Mouse (Mus musculus) forebrain, postnatal 0 days (tissue): ENCODE measurements at regions not wholly inside any gene's neighbourhood (a gene's known extent, or its start where the extent isn't known, plus 50 kb on each side); places are given as distances from the start of the nearest gene placed in this dataset.

Experiments used
- ATAC-seq: fragments of 200-750 bp; cut with Nextera tagmentation; 2 replicates; pipeline ENCODE4 v1.8.0; 2017; ENCODE audit warnings: mild to moderate bottlenecking, moderate library complexity
- DNase-seq: peaks from one replicate; pipeline ENCODE4 v3.0.0-alpha.2; 2015
- H3K27ac ChIP-seq: fragments of 300-500 bp; sonication (generic); 2 replicates; pipeline ENCODE4 v1.5.1; 2014; ENCODE audit warnings: low read depth, mild to moderate bottlenecking, antibody characterized with exemption, low read length, moderate library complexity, mixed read lengths
- H3K27me3 ChIP-seq: fragments of 300-500 bp; sonication (generic); 2 replicates; pipeline ENCODE4 v1.6.1; 2014; ENCODE audit warnings: mild to moderate bottlenecking, low read length, mixed read lengths; ENCODE audit not compliant: insufficient read depth
- H3K36me3 ChIP-seq: fragments of 300-500 bp; sonication (generic); 2 replicates; pipeline ENCODE4 v1.6.1; 2014; ENCODE audit warnings: mild to moderate bottlenecking, moderate library complexity; ENCODE audit not compliant: insufficient read depth
- H3K4me1 ChIP-seq: fragments of 300-500 bp; sonication (generic); 2 replicates; pipeline ENCODE4 v1.6.1; 2014; ENCODE audit warnings: antibody characterized with exemption; ENCODE audit not compliant: insufficient read depth
- H3K4me2 ChIP-seq: fragments of 300-500 bp; sonication (generic); 2 replicates; pipeline ENCODE4 v1.6.1; 2014; ENCODE audit warnings: low read depth, mild to moderate bottlenecking, moderate library complexity
- H3K4me3 ChIP-seq: fragments of 300-500 bp; sonication (generic); 2 replicates; pipeline ENCODE4 v1.5.1; 2014; ENCODE audit warnings: low read depth, low read length, mixed read lengths
- H3K9ac ChIP-seq: fragments of 300-500 bp; sonication (generic); 2 replicates; pipeline ENCODE4 v1.6.1; 2014; ENCODE audit warnings: mild to moderate bottlenecking
- H3K9me3 ChIP-seq: fragments of 300-500 bp; sonication (generic); 2 replicates; pipeline ENCODE4 v1.6.1; 2016; ENCODE audit warnings: low read length
- CTCF ChIP-seq: sonication (generic); IDR thresholded peaks from 2 replicates; pipeline ENCODE4 v1.5.1; 2016; ENCODE audit warnings: antibody characterized with exemption, control low read depth, low read depth
- WGBS: fragments of 180-500 bp; shearing (Covaris S2); extraction: QIAGEN DNeasy Blood & Tissue Kit; methylation state at CpG from one replicate; pipeline ENCODE4 v1.1.7; 2014; 5-methylcytosine and 5-hydroxymethylcytosine counted together

DNA sequence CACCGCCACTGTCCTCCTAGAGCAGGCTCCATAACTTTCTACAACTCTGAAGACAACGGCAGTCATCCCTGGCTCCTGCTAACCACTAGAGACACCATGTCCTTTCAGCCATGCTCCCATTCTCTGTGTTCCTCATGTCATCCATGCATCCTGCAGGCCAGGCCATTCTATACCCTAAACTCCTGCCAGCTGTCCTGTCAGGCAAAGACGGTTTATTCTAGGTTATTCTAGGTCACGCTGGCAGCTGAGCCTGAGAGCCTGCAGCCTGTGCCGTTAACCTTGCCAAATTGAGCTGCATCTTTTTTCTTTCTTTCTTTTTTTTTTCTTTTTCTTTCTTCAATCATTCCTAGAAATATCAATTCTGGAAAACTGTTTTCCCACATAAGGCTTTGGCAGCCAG, 406.0 kb upstream of the Acvr2a start:
- H3K27me3 ChIP-seq, result no peaks in the 10 kb centered on the region
- no peak overlapping the region for H3K4me2 ChIP-seq
- ATAC-seq, result no peak; the same call in 1 of the 2 replicates
- DNase-seq, result no peak
- WGBS, result 70% methylated on average over 5 of the region's 5 CpGs
- no peak for TF ChIP-seq CTCF
- no peak overlapping the region for H3K27ac ChIP-seq
- no peak overlapping the region for H3K9ac ChIP-seq
- H3K4me3 ChIP-seq, result no peak overlapping the region
- no peaks in the 10 kb centered on the region for H3K36me3 ChIP-seq
- H3K9me3 ChIP-seq, result no peaks in the 10 kb centered on the region
- no peaks in the 10 kb centered on the region for H3K4me1 ChIP-seq

DNA sequence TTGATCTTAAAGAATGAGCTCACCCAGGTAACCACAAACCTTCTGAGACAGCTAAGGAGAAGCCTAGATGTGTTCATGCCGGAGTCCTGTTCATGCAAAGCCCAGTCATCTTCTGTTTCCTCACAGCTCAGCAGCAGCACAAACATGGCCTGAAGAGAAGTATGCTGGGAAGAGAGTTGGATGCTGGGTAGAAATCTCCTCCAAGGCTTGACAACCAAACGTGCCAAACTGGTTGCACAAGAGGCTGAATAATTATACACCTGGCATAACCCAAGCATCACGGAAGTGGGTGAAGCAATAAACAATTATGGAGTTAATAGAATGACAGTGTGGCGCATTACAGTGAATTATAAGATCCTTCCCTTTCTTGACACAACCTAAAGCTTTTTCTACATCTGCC, 404.0 kb upstream of the Acvr2a start:
- no peaks in the 10 kb centered on the region for H3K27me3 ChIP-seq
- no peaks in the 10 kb centered on the region for H3K36me3 ChIP-seq
- H3K4me2 ChIP-seq, result no peak overlapping the region
- no peaks in the 10 kb centered on the region for H3K9me3 ChIP-seq
- DNase-seq, result no peak
- no peak for ATAC-seq
- no peak for TF ChIP-seq CTCF
- H3K4me3 ChIP-seq, result no peak overlapping the region
- H3K4me1 ChIP-seq, result no peaks in the 10 kb centered on the region
- H3K9ac ChIP-seq, result no peak overlapping the region
- WGBS, result 88% methylated on average over 4 of the region's 4 CpGs
- no peak overlapping the region for H3K27ac ChIP-seq

DNA sequence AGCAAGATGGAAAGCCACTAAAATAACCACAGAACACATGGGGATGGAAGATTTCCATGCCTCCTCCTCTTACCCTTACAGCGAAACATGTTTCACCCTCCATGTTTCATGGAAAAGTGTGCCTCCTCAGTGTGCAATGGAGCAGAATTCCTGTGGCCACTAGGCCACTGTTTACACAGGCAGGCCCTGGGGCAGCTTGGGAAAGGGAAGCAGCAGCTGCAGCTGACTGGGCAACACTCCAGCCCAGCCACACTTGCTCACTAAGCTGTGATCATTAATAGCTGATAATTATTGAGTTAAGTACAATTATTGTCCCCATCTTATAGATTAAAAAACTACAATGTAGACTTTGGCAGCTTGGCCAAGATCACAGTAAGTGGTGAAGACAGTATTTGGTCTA, 402.5 kb upstream of the Acvr2a start:
- Histone ChIP-seq H3K9me3 (no peaks in the 10 kb centered on the region), H3K9ac (no peak overlapping the region), H3K4me2 (no peak overlapping the region), H3K36me3 (no peaks in the 10 kb centered on the region), H3K4me1 (no peaks in the 10 kb centered on the region), H3K27ac (no peak overlapping the region), H3K27me3 (no peaks in the 10 kb centered on the region), H3K4me3 (no peak overlapping the region)
- 97% methylated on average over 1 of the region's 1 CpGs for WGBS
- DNase-seq (peak; percentile 8), ATAC-seq (no peak)
- TF ChIP-seq CTCF, result no peak

DNA sequence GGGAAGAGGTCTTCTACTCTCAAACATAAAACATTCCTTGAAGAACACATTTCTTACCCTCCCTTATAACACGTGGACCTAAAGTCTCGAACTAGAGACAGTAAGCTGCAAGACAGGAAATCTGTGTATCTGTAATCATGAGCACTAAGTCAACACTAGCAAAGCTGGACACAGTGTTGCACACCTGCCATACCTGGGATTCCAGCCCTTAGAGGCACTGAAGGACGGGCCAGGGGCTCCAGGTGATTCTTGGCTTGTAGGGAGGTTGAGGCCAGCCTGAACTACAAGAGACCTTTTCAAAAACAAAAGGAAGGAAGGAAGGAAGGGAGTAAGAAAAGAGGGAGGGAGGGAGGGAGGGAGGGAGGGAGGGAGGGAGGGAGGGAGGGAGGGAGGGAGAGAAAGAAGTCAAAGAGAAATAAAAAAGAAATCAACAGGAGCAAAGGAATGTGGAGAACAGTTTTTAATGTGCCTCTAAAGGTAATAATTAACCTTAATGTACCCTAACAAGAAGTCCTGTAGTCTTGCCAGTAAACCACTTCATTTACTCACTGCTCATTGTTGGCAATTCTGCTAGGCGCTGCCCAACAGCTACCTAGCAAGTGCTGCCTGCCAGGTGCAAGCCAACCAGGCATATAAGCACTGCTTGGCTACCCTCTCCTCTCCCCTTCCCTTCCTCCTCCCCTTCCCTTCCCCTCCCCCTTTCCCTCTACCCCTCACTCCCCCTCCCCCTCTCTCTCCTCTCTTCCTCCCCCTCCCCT, 401.0 kb upstream of the Acvr2a start:
- Histone ChIP-seq H3K27me3 (no peaks in the 10 kb centered on the region), H3K4me1 (no peaks in the 10 kb centered on the region), H3K9me3 (no peaks in the 10 kb centered on the region), H3K36me3 (no peaks in the 10 kb centered on the region), H3K27ac (no peak overlapping the region), H3K4me2 (no peak overlapping the region), H3K9ac (no peak overlapping the region), H3K4me3 (no peak overlapping the region)
- 71% methylated on average over 4 of the region's 4 CpGs for WGBS
- no peak for TF ChIP-seq CTCF
- ATAC-seq (no peak), DNase-seq (no peak)

DNA sequence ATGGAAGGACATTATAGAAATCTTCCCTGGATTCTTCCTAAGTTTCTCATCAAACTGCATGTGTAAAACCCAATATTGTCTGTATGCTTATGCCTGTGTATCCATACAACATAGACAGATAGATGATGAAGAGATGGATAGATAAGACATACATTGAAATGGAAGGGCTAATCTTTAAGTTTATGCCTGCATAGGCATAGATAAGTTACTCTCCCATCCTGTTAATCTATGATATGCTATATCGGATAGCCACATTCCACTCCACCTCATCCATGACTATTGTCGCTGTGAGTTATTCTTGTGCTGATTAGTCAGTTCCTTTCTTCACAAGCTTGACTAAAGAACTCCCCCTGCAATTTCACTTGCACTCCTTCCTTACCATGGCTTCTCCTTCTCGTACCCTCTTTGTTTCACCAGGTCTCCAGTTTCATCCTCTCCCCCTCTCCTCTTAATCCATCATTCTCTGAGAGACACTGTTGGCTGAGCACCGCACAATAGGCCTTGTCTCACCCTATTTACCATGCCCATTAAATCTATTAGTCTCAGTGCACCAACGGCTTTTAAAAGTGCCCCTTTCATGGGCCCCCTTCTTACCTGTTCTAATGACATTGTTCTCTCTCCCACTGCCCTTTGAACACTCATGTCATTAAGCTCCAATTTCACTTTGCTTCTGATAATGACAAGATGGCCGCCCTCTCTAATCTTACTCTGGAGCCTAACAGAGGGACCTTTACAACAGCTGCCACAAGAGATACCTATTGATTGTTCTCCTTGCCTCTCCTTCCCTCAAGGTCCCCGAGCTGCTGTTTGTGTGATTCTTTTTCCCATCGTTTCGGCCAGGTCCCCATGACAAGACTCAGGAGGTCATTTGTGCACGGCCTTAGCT, 399.1 kb upstream of the Acvr2a start:
- ATAC-seq (no peak), DNase-seq (no peak)
- no peak overlapping the region for H3K27ac ChIP-seq
- WGBS, result 27% methylated on average over 10 of the region's 10 CpGs
- no peaks in the 10 kb centered on the region for H3K4me1 ChIP-seq
- no peak overlapping the region for H3K4me3 ChIP-seq
- H3K27me3 ChIP-seq, result no peaks in the 10 kb centered on the region
- H3K9ac ChIP-seq, result no peak overlapping the region
- no peak for TF ChIP-seq CTCF
- H3K9me3 ChIP-seq, result no peaks in the 10 kb centered on the region
- H3K4me2 ChIP-seq, result no peak overlapping the region
- no peaks in the 10 kb centered on the region for H3K36me3 ChIP-seq

DNA sequence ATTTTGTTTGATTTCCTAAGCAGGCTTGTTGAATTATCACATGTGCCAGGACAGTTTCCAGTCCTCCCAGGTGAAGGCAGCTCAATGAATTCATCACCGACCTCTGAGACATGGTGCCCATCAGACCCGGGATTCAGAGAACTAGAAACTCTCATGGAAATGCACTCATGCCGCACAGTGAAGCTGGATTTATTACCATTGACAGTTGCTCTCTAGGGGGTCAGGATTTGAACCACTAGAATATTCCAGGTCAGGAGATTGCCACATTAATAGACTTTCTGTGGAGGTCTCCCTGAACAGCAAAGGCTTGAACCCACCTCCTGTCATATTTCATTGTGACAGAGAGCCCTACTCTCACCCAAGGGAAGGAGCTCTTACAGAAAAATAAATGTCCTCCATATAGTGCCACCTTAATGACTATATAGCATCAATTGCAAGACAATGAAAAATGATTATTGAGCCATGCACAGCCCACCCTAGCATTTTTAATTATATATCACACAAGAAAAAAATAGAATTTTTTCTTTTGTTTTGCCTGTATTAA, 397.6 kb upstream of the Acvr2a start:
- Histone ChIP-seq H3K4me3 (no peak overlapping the region), H3K9me3 (no peaks in the 10 kb centered on the region), H3K27me3 (no peaks in the 10 kb centered on the region), H3K27ac (no peak overlapping the region), H3K36me3 (no peaks in the 10 kb centered on the region), H3K9ac (no peak overlapping the region), H3K4me2 (no peak overlapping the region), H3K4me1 (no peaks in the 10 kb centered on the region)
- TF ChIP-seq CTCF, result no peak
- DNase-seq, result no peak
- no peak for ATAC-seq
- 90% methylated on average over 3 of the region's 3 CpGs for WGBS

DNA sequence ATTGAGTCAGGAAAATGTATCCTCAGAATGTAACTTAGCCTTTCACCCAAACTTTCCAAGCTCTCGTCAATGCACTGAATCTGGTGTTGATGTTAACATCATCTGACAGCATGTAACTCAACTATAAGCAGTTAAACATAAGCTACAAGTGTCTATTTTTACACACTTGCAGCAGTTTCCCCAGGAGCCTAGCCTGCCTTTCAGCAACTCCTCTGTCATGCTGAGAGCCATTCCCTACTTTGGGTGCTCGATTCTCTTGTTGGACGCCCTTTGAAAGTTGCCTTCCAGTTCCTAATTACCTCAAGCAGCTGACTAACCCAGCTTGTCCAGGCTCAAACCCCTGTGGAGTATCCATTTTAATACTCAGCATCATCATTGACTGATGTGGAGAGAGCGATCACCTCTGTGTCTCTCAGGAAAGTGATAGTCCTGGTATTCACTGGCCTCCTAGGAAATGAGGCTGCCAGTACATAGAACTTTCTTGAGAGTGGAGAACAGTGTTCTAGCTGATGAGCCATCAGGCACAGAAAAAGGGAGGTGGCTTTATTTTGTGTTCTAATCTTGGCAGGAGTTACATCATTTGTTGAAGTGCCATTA, 396.8 kb upstream of the Acvr2a start:
- H3K9me3 ChIP-seq, result no peaks in the 10 kb centered on the region
- H3K4me3 ChIP-seq, result no peak overlapping the region
- H3K9ac ChIP-seq, result no peak overlapping the region
- no peaks in the 10 kb centered on the region for H3K27me3 ChIP-seq
- no peak overlapping the region for H3K27ac ChIP-seq
- no peaks in the 10 kb centered on the region for H3K4me1 ChIP-seq
- ATAC-seq (no peak), DNase-seq (no peak)
- H3K4me2 ChIP-seq, result no peak overlapping the region
- 51% methylated on average over 4 of the region's 4 CpGs for WGBS
- no peak for TF ChIP-seq CTCF
- no peaks in the 10 kb centered on the region for H3K36me3 ChIP-seq
